Mouse (Mus musculus) layer of hippocampus, adult 2 months (tissue): ENCODE results near the gene Lrif1. TPM values are rescaled to one million over a fixed set of nuclear protein-coding genes. Genes with fewer than 3 reads are reported as not detected.
A peak's percentile ranks its signal among the peaks of the same experiment; 100 is the strongest.
"Not testable (repeated sequence)": the region's sequence is repeated elsewhere in the genome, so short reads cannot be mapped to it uniquely, and the experiment has no call there.

Source experiments
- DNase-seq, 2 experiments: peaks; one replicate each; pipeline ENCODE4 v3.0.0; 2022; ENCODE audit warnings: low spot score in 2 of 2
- H3K27ac ChIP-seq: fragments of 200-600 bp; 2 replicates; pipeline ENCODE4 v1.8.1; 2022
- H3K4me3 ChIP-seq: fragments of 200-600 bp; 2 replicates; pipeline ENCODE4 v1.8.1; 2022; ENCODE audit warnings: mild to moderate bottlenecking
- CTCF ChIP-seq: fragments of 200-600 bp; conservative IDR thresholded peaks from 2 replicates; pipeline ENCODE4 v1.8.1; 2022; ENCODE audit warnings: antibody characterized with exemption, mild to moderate bottlenecking, moderate library complexity
- long read RNA-seq, 2 experiments: library from polyadenylated mRNA; stranded (forward); transcript quantifications; one replicate each; pipeline ENCODE4 v2.0.0; 2021; ENCODE audit warnings: borderline mapping rate in 2 of 2
- total RNA-seq, 2 experiments: library from RNA; stranded (reverse); gene quantifications; 2 replicates each; pipeline ENCODE4 v1.2.3; 2021

Lrif1 gene
- 10 to 100 TPM; 19.7 to 23.3 TPM for total RNA-seq
- long read RNA-seq, experiment 1, transcript Lrif1-202 (3 exons, 929 nt): major isoform, 5 of 17 reads
- long read RNA-seq, experiment 1, partial matches to known transcripts: 0 of 17 reads
- long read RNA-seq, experiment 1, other reads (novel, unspliced or antisense): 8 of 17 reads
- long read RNA-seq, experiment 2, transcript Lrif1-202 (3 exons, 929 nt): major isoform, 8 of 17 reads
- long read RNA-seq, experiment 2, partial matches to known transcripts: 3 of 17 reads
- long read RNA-seq, experiment 2, other reads (novel, unspliced or antisense): 2 of 17 reads

GRCm38 (mm10) chr3:106684830-106685229 is at the start of gene Lrif1:
Lrif1 (plus strand) TSS chr3:106684987.
- Histone ChIP-seq H3K27ac (peak within 1 kb of the TSS; percentile 94), H3K4me3 (peak within 1 kb of the TSS; percentile 81)
- DNase-seq: peak; percentile 77 to 89
- no peak for TF ChIP-seq CTCF

DNA sequence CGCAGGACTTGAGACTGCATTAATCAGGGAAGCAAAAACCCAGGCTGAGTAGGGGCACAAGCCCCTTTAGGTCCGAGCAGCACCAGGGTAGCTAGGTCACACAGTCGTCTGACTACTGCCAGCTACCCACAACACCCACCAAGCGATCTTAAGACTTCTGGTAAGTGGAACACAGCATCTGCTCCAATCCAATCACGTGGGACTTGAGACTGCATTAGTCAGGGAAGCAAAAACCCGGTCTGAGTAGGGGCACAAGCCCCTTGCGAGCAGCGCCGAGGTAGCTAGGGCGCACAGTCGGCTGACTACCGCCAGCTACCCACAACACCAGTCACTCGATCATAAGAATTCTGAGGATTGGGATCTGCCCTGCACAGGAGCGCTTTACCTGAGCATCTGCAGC is 12.0 kb upstream of the Lrif1 start:
- not testable (repeated sequence) for DNase-seq, H3K4me3 ChIP-seq, H3K27ac ChIP-seq

DNA sequence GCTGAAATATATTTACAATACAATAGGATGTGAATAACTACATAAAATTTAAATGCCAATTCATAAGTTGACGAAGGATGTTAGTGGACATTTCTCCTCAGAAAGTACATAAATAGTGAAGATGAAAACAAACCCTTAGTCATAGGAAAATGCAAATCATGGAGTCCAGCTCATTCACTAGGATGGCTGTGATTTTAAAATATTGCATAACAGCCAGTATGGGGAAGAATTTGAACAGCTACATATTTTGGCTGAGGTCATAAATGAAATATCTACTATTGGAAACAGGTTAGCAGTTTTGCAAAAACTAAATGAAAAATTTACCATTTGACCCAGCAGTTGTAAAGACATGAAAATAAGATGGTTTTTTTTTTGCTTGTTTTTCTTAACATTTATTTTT is 594 bp downstream of the Lrif1 start:
- TF ChIP-seq CTCF: no peak
- DNase-seq: no peak
- peak overlapping the region; percentile 94 for H3K27ac ChIP-seq
- H3K4me3 ChIP-seq: peak overlapping the region; percentile 81

DNA sequence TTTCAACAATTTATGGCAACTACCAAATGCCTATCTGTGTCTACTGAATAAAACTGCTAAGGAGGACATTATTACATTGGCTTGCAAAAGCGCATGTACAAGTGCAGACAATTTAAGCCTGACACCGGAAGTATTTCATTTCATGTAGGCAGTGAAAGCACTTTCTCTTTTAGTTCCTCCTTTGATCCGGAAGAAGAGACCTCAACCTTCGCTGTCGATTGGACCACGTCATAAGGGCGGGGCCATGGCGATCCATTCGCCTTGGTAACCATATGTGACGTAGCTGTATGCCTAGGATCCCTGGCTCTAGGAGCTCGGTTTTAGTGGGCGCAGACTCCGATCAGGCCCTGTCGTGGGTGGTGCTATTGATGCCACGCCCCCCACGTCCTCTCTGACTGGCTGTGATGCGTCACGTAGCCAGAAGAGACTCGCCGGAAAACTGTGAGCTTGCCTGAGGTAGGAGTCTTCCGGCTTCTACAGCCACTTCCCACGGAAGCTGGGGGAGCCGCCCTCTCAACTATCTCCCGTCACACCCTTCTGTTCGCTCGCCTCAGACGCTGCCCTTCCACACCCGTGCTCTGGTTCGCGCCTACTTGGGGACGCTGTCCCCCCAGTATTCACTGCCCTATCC is 36.7 kb downstream of the Lrif1 start:
- no peak for TF ChIP-seq CTCF
- peak overlapping the region; percentile 86 for H3K4me3 ChIP-seq
- DNase-seq: peak; percentile 92 to 98
- H3K27ac ChIP-seq: peak overlapping the region; percentile 98

GRCm38 (mm10) chr3:106722028-106722945 is 37.5 kb downstream of the Lrif1 start:
- peak overlapping the region; percentile 98 for H3K27ac ChIP-seq
- peak; percentile 49 for TF ChIP-seq CTCF
- peak overlapping the region; percentile 86 for H3K4me3 ChIP-seq
- DNase-seq: peak; percentile 82 to 90

GRCm38 (mm10) chr3:106755898-106756297 is 71.1 kb downstream of the Lrif1 start:
- no peak for DNase-seq
- no peak overlapping the region for H3K4me3 ChIP-seq
- H3K27ac ChIP-seq: no peak overlapping the region
- TF ChIP-seq CTCF: no peak

GRCm38 (mm10) chr3:106771834-106772233 is 87.0 kb downstream of the Lrif1 start:
- DNase-seq: no peak
- Histone ChIP-seq H3K27ac (no peak overlapping the region), H3K4me3 (no peak overlapping the region)
- peak; percentile 24 for TF ChIP-seq CTCF

DNA sequence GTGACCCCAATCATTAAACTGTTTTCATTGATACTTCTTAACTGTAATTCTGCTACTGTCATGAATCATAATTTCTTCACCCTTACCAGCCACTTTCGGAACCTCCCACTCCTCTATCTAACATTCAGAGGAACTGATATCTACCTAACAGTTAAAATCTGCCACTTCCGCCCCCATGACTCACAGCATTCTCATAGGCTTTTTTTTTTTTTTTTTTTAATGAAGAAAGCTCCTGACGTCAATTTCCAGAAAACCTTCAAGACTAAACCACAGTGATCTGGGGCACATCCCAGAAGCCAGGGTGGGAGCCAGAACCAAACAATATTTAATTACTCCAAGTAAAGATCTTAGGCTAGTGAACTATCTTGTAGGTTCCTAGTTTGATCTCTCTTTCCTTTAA is 100.3 kb downstream of the Lrif1 start:
- no peak for DNase-seq
- no peak for TF ChIP-seq CTCF

More for the DNA sequence above, 100.3 kb downstream of the Lrif1 start:
- H3K27ac ChIP-seq: no peak overlapping the region
- no peak overlapping the region for H3K4me3 ChIP-seq

Other genes starting within 250 kb of the Lrif1 start
- gene Dennd2d, start 202.6 kb upstream of the Lrif1 start, total RNA-seq: under 1 TPM; 0.22 to 0.61 TPM
- gene Dram2, start 137.2 kb upstream of the Lrif1 start, total RNA-seq: 10 to 100 TPM; 34.7 to 37.2 TPM
- gene Cept1, start 137.2 kb upstream of the Lrif1 start, total RNA-seq: 10 to 100 TPM; 42.3 to 50.4 TPM
- 1 to 10 TPM; 8.3 to 8.6 TPM for gene Cd53, start 105.2 kb downstream of the Lrif1 start, total RNA-seq
- not detected for gene Olfr266, start 141.3 kb downstream of the Lrif1 start, total RNA-seq